Mouse (Mus musculus) MEL (cell line): ENCODE data around the gene Gm3415.
"Not testable (repeated sequence)": the region's sequence is repeated elsewhere in the genome, so short reads cannot be mapped to it uniquely, and the experiment has no call there.

Experiments used
- CTCF ChIP-seq, 3 experiments: IDR thresholded peaks in 2 of 3; conservative IDR thresholded peaks in 1 of 3; 2 replicates each; pipeline ENCODE4 v1.5.1; 2011 to 2012; ENCODE audit warnings: low read length in 3 of 3, low read depth in 2 of 3, mild to moderate bottlenecking in 2 of 3, improper control_type of control experiment in 1 of 3, inconsistent platforms in 1 of 3, mixed read lengths in 1 of 3, moderate library complexity in 1 of 3; ENCODE audit not compliant: control insufficient read depth in 1 of 3, insufficient read depth in 1 of 3, poor library complexity in 1 of 3, severe bottlenecking in 1 of 3
- EP300 ChIP-seq, 2 experiments: IDR thresholded peaks; 2 replicates each; pipeline ENCODE4 v1.6.1; 2011; ENCODE audit warnings: improper control_type of control experiment in 2 of 2, low read length in 2 of 2, low read depth in 1 of 2, mild to moderate bottlenecking in 1 of 2
- GATA1 ChIP-seq: IDR thresholded peaks from 2 replicates; pipeline ENCODE4 v1.6.1; 2011; ENCODE audit warnings: low read depth, low read length, improper control_type of control experiment
- MAFK ChIP-seq: IDR thresholded peaks from 2 replicates; pipeline ENCODE4 v1.6.1; 2011; ENCODE audit warnings: low read depth, mild to moderate bottlenecking, low read length, improper control_type of control experiment, borderline replicate concordance
- MYC ChIP-seq: IDR thresholded peaks from 2 replicates; pipeline ENCODE4 v1.6.1; 2011; ENCODE audit warnings: low read depth, mild to moderate bottlenecking, low read length, improper control_type of control experiment, moderate library complexity
- POLR2A ChIP-seq, 2 experiments: IDR thresholded peaks; 2 replicates each; pipeline ENCODE4 v1.6.1; 2011 to 2012; ENCODE audit warnings: low read length in 2 of 2, mild to moderate bottlenecking in 2 of 2, control low read depth in 1 of 2, improper control_type of control experiment in 1 of 2, low read depth in 1 of 2, moderate library complexity in 1 of 2; ENCODE audit not compliant: control insufficient read depth in 1 of 2, insufficient read depth in 1 of 2, poor library complexity in 1 of 2
- POLR2AphosphoS2 ChIP-seq: IDR thresholded peaks from 2 replicates; pipeline ENCODE4 v1.6.1; 2011; ENCODE audit warnings: low read length, improper control_type of control experiment
- SIN3A ChIP-seq: IDR thresholded peaks from 2 replicates; pipeline ENCODE4 v1.6.1; 2012; ENCODE audit warnings: low read length, improper control_type of control experiment, inconsistent platforms
- TBP ChIP-seq: IDR thresholded peaks from 2 replicates; pipeline ENCODE4 v1.8.0; 2011; ENCODE audit warnings: low read depth, low read length, improper control_type of control experiment
- TCF12 ChIP-seq: IDR thresholded peaks from 2 replicates; pipeline ENCODE4 v1.6.1; 2014; ENCODE audit warnings: low read depth, mild to moderate bottlenecking, inconsistent platforms, low read length, improper control_type of control experiment, moderate library complexity

GRCm38 (mm10) chr5:146555836-146556235 lies at the start of gene Gm3415:
- TF ChIP-seq POLR2AphosphoS2; CTCF (IDR thresholded peaks at IDR 0.05 in 2 of 3, conservative IDR thresholded peaks at IDR 0.05 in 1 of 3; ENCODE audit: control insufficient read depth in 1 of 3, insufficient read depth in 1 of 3, low read depth in 2 of 3, low read length in 3 of 3, poor library complexity in 1 of 3, severe bottlenecking in 1 of 3); POLR2A (IDR thresholded peaks at IDR 0.05; ENCODE audit: control insufficient read depth in 1 of 2, insufficient read depth in 1 of 2, low read depth in 1 of 2, low read length in 2 of 2, poor library complexity in 1 of 2); EP300 (IDR thresholded peaks at IDR 0.05; ENCODE audit: low read depth in 1 of 2, low read length in 2 of 2); MYC; TBP; TCF12; SIN3A; GATA1; MAFK: not testable (repeated sequence)
